Mouse (Mus musculus): Measurements from ENCODE around the gene Hcn1. TPM values are rescaled to one million over a fixed set of nuclear protein-coding genes. Genes with fewer than 3 reads are reported as not detected.

Gene Hcn1
- total RNA-seq, 2 experiments from 2014 or later: 34.0 to 35.0 TPM

GRCm38 (mm10) chr13:117842366-117842765, 240.2 kb downstream of the Hcn1 start:
- no peak for DNase-seq (ENCODE audit: low spot score in 2 of 2)
- intact Hi-C loops (cut with DNase I): no loop called here

- no peak for DNase-seq (ENCODE audit: low spot score in 2 of 2)
- intact Hi-C loops (cut with DNase I): no loop called here
Observed at GRCm38 (mm10) chr13:117847290-117847689, 245.2 kb downstream of the Hcn1 start.

GRCm38 (mm10) chr13:117848757-117849156, 246.6 kb downstream of the Hcn1 start:
- intact Hi-C loops (cut with DNase I): no loop called here
- DNase-seq (ENCODE audit: low spot score in 2 of 2): no peak

- intact Hi-C loops (cut with DNase I): no loop called here
Observed at GRCm38 (mm10) chr13:117851954-117852710, 250.0 kb downstream of the Hcn1 start.

GRCm38 (mm10) chr13:117852711-117853051, 250.6 kb downstream of the Hcn1 start:
- DNase-seq (ENCODE audit: low spot score in 2 of 2): no peak
- intact Hi-C loops (cut with DNase I): no loop called here

More at GRCm38 (mm10) chr13:117851954-117852710, 250.0 kb downstream of the Hcn1 start:
- DNase-seq (ENCODE audit: low spot score in 2 of 2): no peak

- intact Hi-C loops (cut with DNase I): no loop called here
- DNase-seq (ENCODE audit: low spot score in 2 of 2): no peak
Observed at GRCm38 (mm10) chr13:117858416-117858815, 256.3 kb downstream of the Hcn1 start.

GRCm38 (mm10) chr13:117877787-117878186, 275.7 kb downstream of the Hcn1 start:
- intact Hi-C loops (cut with DNase I): no loop called here
- DNase-seq (ENCODE audit: low spot score in 2 of 2): no peak

- intact Hi-C loops (cut with DNase I): no loop called here
- no peak for DNase-seq (ENCODE audit: low spot score in 2 of 2)
Observed at GRCm38 (mm10) chr13:117880471-117881225, 278.5 kb downstream of the Hcn1 start.

- intact Hi-C loops (cut with DNase I): no loop called here
- DNase-seq (ENCODE audit: low spot score in 2 of 2): no peak
Observed at GRCm38 (mm10) chr13:117892076-117892475, 290.0 kb downstream of the Hcn1 start.

- DNase-seq (ENCODE audit: low spot score in 2 of 2): peak; percentile 14 to 64
- intact Hi-C loops (cut with DNase I): no loop called here
Observed at GRCm38 (mm10) chr13:117898052-117898451, 295.9 kb downstream of the Hcn1 start.

GRCm38 (mm10) chr13:117907801-117908200, 305.7 kb downstream of the Hcn1 start:
- DNase-seq (ENCODE audit: low spot score in 2 of 2): no peak
- intact Hi-C loops (cut with DNase I): no loop called here

- DNase-seq (ENCODE audit: low spot score in 2 of 2): no peak
- intact Hi-C loops (cut with DNase I): no loop called here
Observed at GRCm38 (mm10) chr13:117929734-117930133, 327.6 kb downstream of the Hcn1 start.

GRCm38 (mm10) chr13:117931746-117932145, 329.6 kb downstream of the Hcn1 start:
- no peak for DNase-seq (ENCODE audit: low spot score in 2 of 2)
- intact Hi-C loops (cut with DNase I): no loop called here

GRCm38 (mm10) chr13:117938761-117939160, 336.6 kb downstream of the Hcn1 start:
- no peak for DNase-seq (ENCODE audit: low spot score in 2 of 2)
- intact Hi-C loops (cut with DNase I): no loop called here

GRCm38 (mm10) chr13:117940536-117941280, 338.6 kb downstream of the Hcn1 start:
- DNase-seq (ENCODE audit: low spot score in 2 of 2): no peak
- intact Hi-C loops (cut with DNase I): no loop called here

- no peak for DNase-seq (ENCODE audit: low spot score in 2 of 2)
Observed at GRCm38 (mm10) chr13:117946843-117947242, 344.7 kb downstream of the Hcn1 start.

GRCm38 (mm10) chr13:117947704-117948376, 345.7 kb downstream of the Hcn1 start:
- DNase-seq (ENCODE audit: low spot score in 2 of 2): no peak
- intact Hi-C loops (cut with DNase I): no loop called here

More at GRCm38 (mm10) chr13:117946843-117947242, 344.7 kb downstream of the Hcn1 start:
- intact Hi-C loops (cut with DNase I): no loop called here

- DNase-seq (ENCODE audit: low spot score in 2 of 2): no peak
- intact Hi-C loops (cut with DNase I): no loop called here
Observed at GRCm38 (mm10) chr13:117958496-117959421, 356.6 kb downstream of the Hcn1 start.

- no peak for DNase-seq (ENCODE audit: low spot score in 2 of 2)
- intact Hi-C loops (cut with DNase I): no loop called here
Observed at GRCm38 (mm10) chr13:117964620-117965019, 362.5 kb downstream of the Hcn1 start.

Measured in left cerebral cortex, postnatal 14 days (tissue).